Mouse (Mus musculus) liver, adult 2 months (tissue): ENCODE data around the gene Gas6.

Source experiments
- CTCF ChIP-seq: fragments of 200-500 bp; IDR thresholded peaks from 2 replicates; pipeline ENCODE4 v1.5.1; 2011; ENCODE audit warnings: low read depth, low read length, control low read depth
- POLR2A ChIP-seq: fragments of 200-500 bp; IDR thresholded peaks from 2 replicates; pipeline ENCODE4 v1.6.1; 2011; ENCODE audit warnings: low read length, control low read depth; ENCODE audit not compliant: insufficient read depth; ENCODE audit errors: extremely low read depth

GRCm38 (mm10) chr8:13442152-13442551 is 52.1 kb downstream of the Gas6 start:
- TF ChIP-seq POLR2A = no peak
- TF ChIP-seq CTCF = no peak
